Mouse (Mus musculus): Measurements from ENCODE around the gene Gpr37l1. TPM values are rescaled to one million over a fixed set of nuclear protein-coding genes. Genes with fewer than 3 reads are reported as not detected.

Gene Gpr37l1
- polyA plus RNA-seq, 1 experiment from 2014 or later, result 0.12 TPM

GRCm38 (mm10) chr1:135178863-135179262 is 11.4 kb upstream of the Gpr37l1 start:
- 87% methylated on average over 7 of the region's 7 CpGs for WGBS
- H3K4me1 ChIP-seq, result no peaks in the 10 kb centered on the region

DNA sequence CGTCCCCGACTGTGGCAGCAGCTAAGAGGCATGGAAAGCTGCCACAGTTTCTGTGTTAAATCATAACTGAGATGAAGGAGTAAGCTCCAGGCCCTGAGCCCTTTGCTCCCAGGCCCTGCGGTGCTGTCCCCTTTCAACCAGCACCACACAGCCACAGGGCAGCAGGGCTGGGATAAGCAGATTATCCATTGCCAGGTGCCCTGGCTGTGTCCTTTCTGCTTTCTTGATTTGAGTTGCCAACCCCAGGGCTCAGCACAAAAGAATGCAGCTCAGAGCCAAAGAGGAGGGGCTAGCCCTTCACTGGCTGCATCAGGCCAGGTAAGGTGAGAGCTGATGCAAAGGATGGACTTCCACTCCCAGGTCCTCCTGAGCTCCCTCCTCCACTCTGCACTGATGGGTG is 10.2 kb upstream of the Gpr37l1 start:
- H3K9me3 ChIP-seq (replicated peaks), result 0 out of 2 replicates have a peak, but pooled peaks cover 5% of the 10 kb centered on the region
- 93% methylated on average over 3 of the region's 3 CpGs for WGBS

More at GRCm38 (mm10) chr1:135178863-135179262, 11.4 kb upstream of the Gpr37l1 start:
- Histone ChIP-seq H3K4me3 (no peak overlapping the region), H3K27me3 (no peaks in the 10 kb centered on the region), H3K4me2 (replicated peaks) (no peak overlapping the region), H3K9me3 (replicated peaks) (0 out of 2 replicates have a peak, but pooled peaks cover 5% of the 10 kb centered on the region), H3K36me3 (no peaks in the 10 kb centered on the region), H3K27ac (no peak overlapping the region), H3K9ac (no peak overlapping the region)
- no peak for ATAC-seq (ENCODE audit: low FRiP score)

DNA sequence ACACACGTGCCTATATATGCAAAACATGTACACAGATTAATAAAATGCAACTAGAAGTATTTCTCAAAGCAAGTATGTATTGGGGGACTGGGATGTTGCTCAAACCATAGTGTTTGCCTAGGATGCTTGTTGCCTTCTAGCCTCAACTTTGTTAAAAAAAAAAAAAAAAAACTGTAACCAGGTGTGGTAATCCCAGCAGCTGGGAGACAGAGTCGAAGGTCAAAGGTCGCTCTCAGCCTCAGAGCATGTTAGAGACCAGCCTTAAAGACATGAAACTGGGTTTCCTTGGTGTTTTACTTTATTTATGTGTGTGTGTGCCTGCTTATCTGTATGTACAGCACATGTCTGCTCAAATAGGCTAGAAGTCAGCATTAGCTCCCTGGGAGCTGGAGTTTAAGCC is 7.7 kb upstream of the Gpr37l1 start:
- Histone ChIP-seq H3K36me3 (no peaks in the 10 kb centered on the region), H3K9ac (no peak overlapping the region), H3K27ac (no peak overlapping the region), H3K4me1 (no peaks in the 10 kb centered on the region), H3K4me2 (replicated peaks) (no peak overlapping the region), H3K4me3 (no peak overlapping the region), H3K9me3 (replicated peaks) (0 out of 2 replicates have a peak, but pooled peaks cover 5% of the 10 kb centered on the region), H3K27me3 (no peaks in the 10 kb centered on the region)
- 73% methylated on average over 3 of the region's 3 CpGs for WGBS
- ATAC-seq (ENCODE audit: low FRiP score), result no peak

More for the DNA sequence above, 10.2 kb upstream of the Gpr37l1 start:
- H3K4me2 ChIP-seq (replicated peaks), result no peak overlapping the region
- ATAC-seq (ENCODE audit: low FRiP score), result no peak
- H3K4me1 ChIP-seq, result no peaks in the 10 kb centered on the region
- no peaks in the 10 kb centered on the region for H3K27me3 ChIP-seq
- H3K4me3 ChIP-seq, result no peak overlapping the region
- no peaks in the 10 kb centered on the region for H3K36me3 ChIP-seq
- no peak overlapping the region for H3K9ac ChIP-seq
- H3K27ac ChIP-seq, result no peak overlapping the region

DNA sequence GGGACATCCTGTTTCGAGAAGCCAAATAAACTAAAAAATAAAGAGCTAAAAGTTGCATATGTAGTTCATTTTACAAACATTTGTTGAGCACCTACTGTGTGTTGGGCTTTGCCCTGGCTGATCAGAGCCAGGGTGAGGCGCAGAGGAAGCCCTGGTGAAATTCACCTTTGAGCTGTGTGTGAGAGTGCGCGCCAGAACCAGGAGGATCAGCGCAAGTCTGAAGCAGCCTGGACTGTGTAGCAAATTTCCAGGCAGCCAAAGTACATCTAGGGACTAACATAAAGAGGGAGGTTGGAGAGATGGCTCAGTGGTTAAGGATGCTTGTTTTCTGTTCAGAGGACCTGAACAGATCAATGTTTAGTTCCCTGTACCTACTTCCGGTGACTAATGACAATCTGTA is 5.8 kb upstream of the Gpr37l1 start:
- ATAC-seq (ENCODE audit: low FRiP score), result no peak
- H3K9me3 ChIP-seq (replicated peaks), result 0 out of 2 replicates have a peak, but pooled peaks cover 5% of the 10 kb centered on the region
- H3K27ac ChIP-seq, result no peak overlapping the region
- H3K9ac ChIP-seq, result no peak overlapping the region
- no peaks in the 10 kb centered on the region for H3K36me3 ChIP-seq
- H3K4me2 ChIP-seq (replicated peaks), result no peak overlapping the region
- 92% methylated on average over 6 of the region's 6 CpGs for WGBS
- no peaks in the 10 kb centered on the region for H3K27me3 ChIP-seq
- H3K4me1 ChIP-seq, result no peaks in the 10 kb centered on the region
- no peak overlapping the region for H3K4me3 ChIP-seq

DNA sequence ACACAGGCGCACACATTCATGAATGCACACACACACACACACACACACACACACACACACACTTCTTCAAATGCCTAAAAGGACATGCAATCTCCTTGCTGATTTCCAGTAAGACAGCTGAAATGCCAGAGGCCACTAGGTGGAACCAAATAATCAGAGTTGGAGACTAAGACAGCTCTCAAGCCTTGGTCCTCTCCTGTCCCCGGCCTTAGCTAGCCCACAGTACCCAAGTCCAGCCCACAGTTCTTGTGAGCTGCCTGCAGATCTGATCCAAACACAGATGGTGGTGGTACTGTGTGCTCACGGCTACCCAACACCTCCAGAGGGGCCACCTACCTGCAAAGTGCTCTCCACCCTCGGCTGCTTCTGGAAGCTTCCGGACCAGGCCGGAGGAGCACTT is 4.5 kb upstream of the Gpr37l1 start:
- Histone ChIP-seq H3K4me3 (no peak overlapping the region), H3K9ac (0 out of 2 replicates have a peak overlapping the region, but pooled peaks have one; percentile 18)
- 54% methylated on average over 6 of the region's 6 CpGs for WGBS

GRCm38 (mm10) chr1:135171202-135171601 is 3.7 kb upstream of the Gpr37l1 start:
- Histone ChIP-seq H3K36me3 (no peaks in the 10 kb centered on the region), H3K9me3 (replicated peaks) (no peaks in the 10 kb centered on the region), H3K27me3 (no peaks in the 10 kb centered on the region), H3K4me1 (no peaks in the 10 kb centered on the region), H3K4me2 (replicated peaks) (no peak overlapping the region), H3K9ac (no peak overlapping the region), H3K4me3 (no peak overlapping the region), H3K27ac (no peak overlapping the region)
- WGBS, result 85% methylated on average over 7 of the region's 7 CpGs
- no peak for ATAC-seq (ENCODE audit: low FRiP score)

More for the DNA sequence above, 4.5 kb upstream of the Gpr37l1 start:
- no peak overlapping the region for H3K4me2 ChIP-seq (replicated peaks)
- no peaks in the 10 kb centered on the region for H3K4me1 ChIP-seq
- H3K9me3 ChIP-seq (replicated peaks), result no peaks in the 10 kb centered on the region
- no peaks in the 10 kb centered on the region for H3K27me3 ChIP-seq
- H3K27ac ChIP-seq, result no peak overlapping the region
- no peaks in the 10 kb centered on the region for H3K36me3 ChIP-seq
- peak; percentile 73 for ATAC-seq (ENCODE audit: low FRiP score)

- Histone ChIP-seq H3K27ac (no peak overlapping the region), H3K4me2 (replicated peaks) (no peak overlapping the region), H3K9me3 (replicated peaks) (no peaks in the 10 kb centered on the region), H3K36me3 (no peaks in the 10 kb centered on the region), H3K4me1 (no peaks in the 10 kb centered on the region), H3K27me3 (no peaks in the 10 kb centered on the region), H3K4me3 (no peak overlapping the region), H3K9ac (no peak overlapping the region)
- 77% methylated on average over 10 of the region's 10 CpGs for WGBS
- no peak for ATAC-seq (ENCODE audit: low FRiP score)
These were observed 2.8 kb upstream of the Gpr37l1 start for GRCm38 (mm10) chr1:135170299-135170698.

DNA sequence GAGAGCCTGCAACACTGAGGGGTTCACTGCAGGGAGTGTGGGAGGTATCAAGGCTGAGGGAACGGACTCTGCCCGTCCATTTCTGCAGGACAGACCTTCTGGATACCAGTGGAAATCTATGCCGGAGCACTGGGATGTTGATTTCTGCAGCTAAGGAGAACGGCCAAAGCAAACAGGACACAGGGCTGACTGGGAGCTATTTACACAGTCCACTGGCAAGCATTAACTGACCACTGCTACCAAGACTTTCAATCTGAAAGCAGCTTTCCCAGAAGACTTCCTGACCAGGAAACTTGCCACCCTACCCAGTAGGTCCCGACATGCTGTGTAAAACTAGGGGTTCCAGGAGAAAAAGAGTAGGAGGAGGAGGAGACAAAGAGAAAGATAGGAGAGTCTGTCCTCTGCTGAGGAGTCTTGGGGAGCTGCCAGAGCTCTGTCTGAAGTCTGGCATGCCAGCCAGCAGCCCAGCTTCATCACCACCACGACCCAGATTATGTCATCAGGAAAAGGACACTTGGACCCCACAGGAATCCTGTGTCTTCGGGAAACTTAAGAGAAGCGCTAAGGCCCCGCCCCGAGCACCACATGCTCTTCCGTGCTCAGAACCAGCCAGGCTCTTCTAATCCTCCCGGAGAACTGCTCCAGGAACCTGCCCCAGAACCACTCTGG is 2.2 kb upstream of the Gpr37l1 start:
- Histone ChIP-seq H3K4me3 (no peak overlapping the region), H3K9me3 (replicated peaks) (no peaks in the 10 kb centered on the region), H3K27me3 (no peaks in the 10 kb centered on the region), H3K4me1 (no peaks in the 10 kb centered on the region), H3K9ac (no peak overlapping the region), H3K36me3 (no peaks in the 10 kb centered on the region), H3K27ac (no peak overlapping the region), H3K4me2 (replicated peaks) (no peak overlapping the region)
- WGBS, result 64% methylated on average over 12 of the region's 12 CpGs
- ATAC-seq (ENCODE audit: low FRiP score), result no peak

- Histone ChIP-seq H3K27ac (no peak overlapping the region), H3K36me3 (no peaks in the 10 kb centered on the region)
- ATAC-seq (ENCODE audit: low FRiP score), result no peak
These were observed 1.1 kb upstream of the Gpr37l1 start for GRCm38 (mm10) chr1:135168453-135169200.

DNA sequence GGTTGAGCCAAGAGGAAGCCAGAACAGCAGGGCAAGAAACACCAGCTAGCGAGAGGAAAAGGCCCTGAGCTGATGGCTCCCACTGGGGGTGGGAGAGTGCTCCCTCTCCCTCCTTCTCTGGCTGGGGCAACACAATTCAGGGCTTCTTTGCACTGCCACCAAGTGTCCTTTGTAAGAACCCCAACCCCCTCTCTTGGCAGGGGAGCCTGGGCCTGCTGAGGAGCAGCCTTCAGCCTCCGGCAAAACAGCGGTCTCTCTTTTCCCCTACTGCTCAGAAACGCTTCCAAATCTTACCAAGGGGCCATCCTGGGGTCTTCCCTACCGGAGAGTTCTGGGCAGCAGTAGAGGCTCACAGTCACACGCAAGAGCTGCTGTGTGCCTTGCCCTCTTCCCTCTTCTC is 4.8 kb downstream of the Gpr37l1 start:
- Histone ChIP-seq H3K4me1 (peaks cover 13% of the 10 kb centered on the region), H3K9me3 (replicated peaks) (no peaks in the 10 kb centered on the region), H3K4me2 (replicated peaks) (no peak overlapping the region), H3K27me3 (no peaks in the 10 kb centered on the region), H3K36me3 (no peaks in the 10 kb centered on the region), H3K4me3 (no peak overlapping the region), H3K9ac (no peak overlapping the region), H3K27ac (no peak overlapping the region)
- no peak for ATAC-seq (ENCODE audit: low FRiP score)
- 42% methylated on average over 6 of the region's 6 CpGs for WGBS

More at GRCm38 (mm10) chr1:135168453-135169200, 1.1 kb upstream of the Gpr37l1 start:
- 93% methylated on average over 10 of the region's 10 CpGs for WGBS
- H3K4me1 ChIP-seq, result no peaks in the 10 kb centered on the region
- no peaks in the 10 kb centered on the region for H3K27me3 ChIP-seq
- no peaks in the 10 kb centered on the region for H3K9me3 ChIP-seq (replicated peaks)
- H3K4me3 ChIP-seq, result no peak overlapping the region
- no peak overlapping the region for H3K4me2 ChIP-seq (replicated peaks)
- no peak overlapping the region for H3K9ac ChIP-seq

DNA sequence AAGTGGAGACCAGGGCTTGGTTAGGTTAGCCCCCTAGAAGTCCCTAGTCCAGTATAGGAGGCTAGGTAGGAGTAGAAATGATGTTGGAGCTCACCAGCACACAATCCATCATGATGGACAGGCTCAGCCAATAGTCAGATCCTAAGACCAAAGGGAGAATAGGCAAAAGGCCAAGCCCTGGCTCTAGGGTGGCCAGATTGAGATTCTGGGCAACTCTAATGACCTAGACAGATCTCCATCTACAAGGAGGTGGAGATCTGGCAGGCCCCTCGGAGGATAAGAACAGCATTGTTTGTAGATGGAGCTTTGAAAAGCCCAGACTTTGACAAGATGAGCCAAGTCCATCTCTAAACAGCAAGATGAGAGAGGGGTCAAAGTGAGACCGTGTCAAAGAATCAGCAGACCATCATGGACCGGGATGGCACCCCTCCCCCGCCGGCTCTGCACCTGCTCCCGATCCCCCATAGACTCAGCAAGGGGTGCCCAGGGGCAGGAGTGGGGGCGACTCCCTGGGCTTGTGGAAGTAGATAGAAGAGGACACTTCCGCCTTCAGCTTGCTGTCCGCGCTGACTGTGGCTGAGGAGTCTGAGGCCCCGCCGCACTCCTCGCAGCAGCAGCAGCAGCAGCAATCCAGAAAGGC is 7.0 kb downstream of the Gpr37l1 start:
- Histone ChIP-seq H3K4me2 (replicated peaks) (no peak overlapping the region), H3K9me3 (replicated peaks) (no peaks in the 10 kb centered on the region), H3K27ac (0 out of 2 replicates have a peak overlapping the region, but pooled peaks have one; percentile 1), H3K27me3 (no peaks in the 10 kb centered on the region), H3K4me3 (no peak overlapping the region), H3K9ac (no peak overlapping the region), H3K4me1 (peaks cover 13% of the 10 kb centered on the region), H3K36me3 (peaks cover 15% of the 10 kb centered on the region)
- no peak for ATAC-seq (ENCODE audit: low FRiP score)
- WGBS, result 89% methylated on average over 13 of the region's 13 CpGs

DNA sequence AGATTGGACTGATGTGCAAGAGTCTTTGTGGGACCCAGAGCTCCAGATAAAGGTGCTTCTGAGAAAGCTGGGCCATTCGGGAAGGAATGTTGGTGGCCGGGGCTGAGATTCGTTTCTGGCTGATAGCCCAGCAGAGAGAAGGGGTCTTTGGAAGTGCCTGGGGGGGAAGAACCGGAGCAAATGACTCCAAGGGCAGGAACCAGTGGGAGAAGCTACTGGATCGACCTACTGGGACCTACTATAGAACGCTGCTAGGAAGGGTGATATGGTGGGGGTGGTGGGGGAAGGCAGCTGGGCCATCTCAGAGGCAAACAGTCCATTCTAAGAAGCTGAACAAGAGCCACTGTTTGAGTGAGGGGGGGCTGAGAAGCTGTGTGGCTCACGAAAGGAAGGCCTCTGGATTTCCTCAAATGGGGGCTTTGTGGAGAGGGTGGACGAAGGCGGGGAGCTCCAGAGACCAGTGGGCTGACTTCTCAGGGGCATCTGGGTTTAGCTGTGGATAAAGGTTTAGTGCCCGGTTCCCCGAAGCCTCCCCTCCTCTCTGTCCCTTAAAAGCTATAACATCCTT is 7.8 kb downstream of the Gpr37l1 start:
- peak; percentile 36; the same call in 1 of the 2 replicates for ATAC-seq (ENCODE audit: low FRiP score)
- Histone ChIP-seq H3K36me3 (peaks cover 24% of the 10 kb centered on the region), H3K27me3 (no peaks in the 10 kb centered on the region), H3K27ac (0 out of 2 replicates have a peak overlapping the region, but pooled peaks have one; percentile 76), H3K4me1 (peaks cover 19% of the 10 kb centered on the region), H3K9ac (no peak overlapping the region), H3K4me2 (replicated peaks) (no peak overlapping the region), H3K9me3 (replicated peaks) (no peaks in the 10 kb centered on the region), H3K4me3 (no peak overlapping the region)
- WGBS, result 73% methylated on average over 11 of the region's 11 CpGs
